In the genomic region with DNA sequence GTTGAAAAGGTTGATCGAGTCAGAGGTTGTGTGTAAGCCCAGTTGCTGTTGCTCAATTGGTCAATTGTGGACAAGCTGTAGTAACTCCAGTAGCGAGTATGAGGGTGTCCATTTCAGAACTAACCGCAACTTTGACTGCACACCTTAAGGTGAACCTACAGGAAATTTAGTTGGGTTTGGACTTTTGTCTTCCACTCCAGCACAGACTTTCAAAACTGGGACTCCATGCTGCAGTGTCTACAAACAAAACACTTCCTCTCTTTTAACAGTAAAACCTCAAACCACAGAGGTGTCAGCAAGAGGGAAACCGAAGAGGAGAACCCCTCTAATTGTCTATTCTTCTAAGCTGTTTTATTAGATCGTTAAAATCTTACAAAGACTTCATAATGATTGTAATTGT, we compare ENCODE assay signal across 8 mouse cellular contexts. TPM values are rescaled to one million over a fixed set of nuclear protein-coding genes. Genes with fewer than 3 reads are reported as not detected.
DNase-seq lines count a peak whose midpoint lies in the region; ATAC-seq lines count a peak whose summit lies in the region.

No protein-coding gene starts in this region.

- H3K4me3 ChIP-seq in heart, embryonic 11.5 days (ENCODE audit: low read depth, low read length) = peak overlapping the region; percentile 99
- peak overlapping the region; percentile 52 for H3K4me3 ChIP-seq in macrophage (ENCODE audit: inconsistent target)

- peaks cover 15% of the 10 kb centered on the region for H3K4me1 ChIP-seq in heart, embryonic 11.5 days (ENCODE audit: control insufficient read depth, insufficient read depth, low read length)

- 63% methylated on average over 5 of the region's 5 CpGs for WGBS in heart, embryonic 11.5 days (ENCODE audit: insufficient replicate concordance)
- 0% methylated on average over 5 of the region's 5 CpGs for WGBS in macrophage (ENCODE audit: missing documents)

- no peaks in the 10 kb centered on the region for H3K27me3 ChIP-seq in heart, embryonic 11.5 days (ENCODE audit: control insufficient read depth, insufficient read depth, low read length)

- DNase-seq in heart, adult 8-10 months (ENCODE audit: low spot score) = no peak
- DNase-seq in gastrocnemius, postnatal 4 days (ENCODE audit: low spot score in 2 of 2) = no peak
- no peak for DNase-seq in right cerebral cortex, adult 18-20 months
- no peak for DNase-seq in cerebellum, postnatal 4 days (ENCODE audit: low spot score in 2 of 2)

- H3K79me2 ChIP-seq in macrophage (ENCODE audit: inconsistent target) = peaks cover 56% of the 10 kb centered on the region

- no peak for ATAC-seq in heart, embryonic 11.5 days (replicated peaks; ENCODE audit: insufficient number of reproducible peaks, low FRiP score, low TSS enrichment)
- peak; percentile 48 for ATAC-seq in CD4-positive, CD25-positive, alpha-beta regulatory T cell, adult 4 months
- 0 out of 2 replicates have a peak, but pooled peaks have one; percentile 15 for ATAC-seq in granulocyte monocyte progenitor cell, adult 5-6 weeks (replicated peaks; ENCODE audit: poor library complexity, severe bottlenecking)

- H3K4me2 ChIP-seq in heart, embryonic 11.5 days = peak overlapping the region; percentile 92

- H3K27ac ChIP-seq in heart, embryonic 11.5 days (ENCODE audit: low read depth, low read length) = no peak overlapping the region
- H3K27ac ChIP-seq in macrophage = 0 out of 2 replicates have a peak overlapping the region, but pooled peaks have one; percentile 24

- H3K9ac ChIP-seq in heart, embryonic 11.5 days (ENCODE audit: low read depth, low read length) = peak overlapping the region; percentile 99

- no peaks in the 10 kb centered on the region for H3K36me3 ChIP-seq in heart, embryonic 11.5 days (ENCODE audit: control insufficient read depth, insufficient read depth, low read length)
- H3K36me3 ChIP-seq in macrophage (ENCODE audit: inconsistent target) = no peaks in the 10 kb centered on the region

- H3K9me3 ChIP-seq in heart, embryonic 11.5 days (replicated peaks; ENCODE audit: control insufficient read depth, low read length) = no peaks in the 10 kb centered on the region

RNA-seq across cellular contexts. Expression of gene H2afy, which starts 2.1 kb away (rescaled TPM):
- 154 and 162 TPM in 2 replicates for polyA plus RNA-seq in heart, embryonic 11.5 days (2014; fragmentation: Nextera tagmentation; extraction: Ambion mirVana)
- total RNA-seq in heart, adult 8-10 months (2022) = 10 to 100 TPM; 39.0 to 48.2 (median 45.6) TPM
- 100 to 1,000 TPM; 106 to 135 TPM for polyA plus RNA-seq in CD4-positive, CD25-positive, alpha-beta regulatory T cell, adult 4 months (2017; shearing (Covaris generic))
- total RNA-seq in granulocyte monocyte progenitor cell, adult 5-6 weeks (2014; fragmentation: Nextera tagmentation) = 930 and 1,115 TPM in 2 replicates
- total RNA-seq in granulocyte monocyte progenitor cell, adult 5-6 weeks (2017) = 1,419 and 1,485 TPM in 2 replicates
- 100 to 1,000 TPM; 256 to 801 (median 305) TPM for total RNA-seq in macrophage (2018; cell fraction: chromatin; rRNA removed)
- 100 to 1,000 TPM in 25 of 26 experiments, 10 to 100 TPM in 1; 96.6 to 142 (median 118) TPM for total RNA-seq in macrophage (2018; cell fraction: cytosol; rRNA removed)
- total RNA-seq in macrophage (2018; cell fraction: nucleus; rRNA removed) = 100 to 1,000 TPM; 122 to 541 (median 233) TPM
- polyA plus RNA-seq in macrophage (2018) = 96.3 to 139 TPM (median 138 TPM) in 3 replicates
- total RNA-seq in gastrocnemius, postnatal 4 days (2021) = 10 to 100 TPM; 80.2 to 89.7 TPM

RNA-seq across cellular contexts. Expression of gene Tifab, which starts 44.7 kb away (rescaled TPM):
- 0.33 and 0.55 TPM in 2 replicates for polyA plus RNA-seq in heart, embryonic 11.5 days (2014; fragmentation: Nextera tagmentation; extraction: Ambion mirVana)
- 1 to 10 TPM in 1 of 4 experiments, under 1 TPM in 3; 0.50 to 1.2 (median 0.82) TPM for total RNA-seq in heart, adult 8-10 months (2022)
- polyA plus RNA-seq in CD4-positive, CD25-positive, alpha-beta regulatory T cell, adult 4 months (2017; shearing (Covaris generic)) = under 1 TPM in 1 of 2 experiments, not detected in 1; 0.22 TPM
- total RNA-seq in granulocyte monocyte progenitor cell, adult 5-6 weeks (2014; fragmentation: Nextera tagmentation) = 148 and 174 TPM in 2 replicates
- total RNA-seq in granulocyte monocyte progenitor cell, adult 5-6 weeks (2017) = 115 and 120 TPM in 2 replicates
- total RNA-seq in macrophage (2018; cell fraction: chromatin; rRNA removed) = 10 to 100 TPM in 13 of 26 experiments, 1 to 10 TPM in 12, under 1 TPM in 1; 0.87 to 66.4 (median 10.8) TPM
- total RNA-seq in macrophage (2018; cell fraction: cytosol; rRNA removed) = 10 to 100 TPM in 25 of 26 experiments, 1 to 10 TPM in 1; 6.9 to 68.5 (median 45.6) TPM
- total RNA-seq in macrophage (2018; cell fraction: nucleus; rRNA removed) = 10 to 100 TPM in 20 of 26 experiments, 1 to 10 TPM in 6; 5.7 to 83.4 (median 17.4) TPM
- 17.5 to 60.8 TPM (median 44.2 TPM) in 3 replicates for polyA plus RNA-seq in macrophage (2018)
- total RNA-seq in gastrocnemius, postnatal 4 days (2021) = 1 to 10 TPM; 1.4 to 1.5 TPM

Comparison
In these comparisons a context has a peak if more than half of its experiments do, and no peak if none do; other contexts are left out.
1. RNA of gene H2afy, which starts 2.1 kb away (total RNA-seq): 930 to 1,485 TPM in granulocyte monocyte progenitor cell, adult 5-6 weeks; 80.2 to 89.7 TPM in gastrocnemius, postnatal 4 days and 39.0 to 48.2 TPM in heart, adult 8-10 months; every median in the first group is over 10 times any median in the second.
2. RNA of gene Tifab, which starts 44.7 kb away (total RNA-seq): 115 to 174 TPM in granulocyte monocyte progenitor cell, adult 5-6 weeks; 1.4 to 1.5 TPM in gastrocnemius, postnatal 4 days and 0.50 to 1.2 TPM in heart, adult 8-10 months; every median in the first group is over 10 times any median in the second.